Mouse (Mus musculus) hindbrain, embryonic 12.5 days (tissue): Measurements from ENCODE around the gene Abr. TPM values are rescaled to one million over a fixed set of nuclear protein-coding genes. Genes with fewer than 3 reads are reported as not detected.

Experiments used
- ATAC-seq: fragments of 200-750 bp; cut with Nextera tagmentation; 2 replicates; pipeline ENCODE4 v1.8.0; 2017; ENCODE audit warnings: moderate TSS enrichment; ENCODE audit not compliant: low FRiP score
- H3K27ac ChIP-seq: fragments of 300-500 bp; sonication (generic); 2 replicates; pipeline ENCODE4 v1.5.1; 2016; ENCODE audit warnings: mild to moderate bottlenecking
- H3K27me3 ChIP-seq: fragments of 300-500 bp; sonication (generic); 2 replicates; pipeline ENCODE4 v1.6.1; 2016; ENCODE audit warnings: mild to moderate bottlenecking
- H3K36me3 ChIP-seq: fragments of 300-500 bp; sonication (generic); 2 replicates; pipeline ENCODE4 v1.6.1; 2016; ENCODE audit warnings: mild to moderate bottlenecking
- H3K4me1 ChIP-seq: fragments of 300-500 bp; sonication (generic); 2 replicates; pipeline ENCODE4 v1.6.1; 2016
- H3K4me2 ChIP-seq: fragments of 300-500 bp; sonication (generic); replicated peaks from 2 replicates; pipeline ENCODE4 v1.6.1; 2016; ENCODE audit warnings: mild to moderate bottlenecking
- H3K4me3 ChIP-seq: fragments of 300-500 bp; sonication (generic); 2 replicates; pipeline ENCODE4 v1.5.1; 2016; ENCODE audit warnings: mild to moderate bottlenecking
- H3K9ac ChIP-seq: fragments of 300-500 bp; sonication (generic); 2 replicates; pipeline ENCODE4 v1.6.1; 2016; ENCODE audit warnings: mild to moderate bottlenecking, moderate library complexity
- H3K9me3 ChIP-seq: fragments of 300-500 bp; sonication (generic); replicated peaks from 2 replicates; pipeline ENCODE4 v1.6.1; 2016; ENCODE audit warnings: mild to moderate bottlenecking
- WGBS: fragments of 180-500 bp; shearing (Covaris S2); methylation state at CpG from one replicate; pipeline ENCODE4 v1.1.7; 2016; 5-methylcytosine and 5-hydroxymethylcytosine counted together
- polyA plus RNA-seq: library from polyadenylated mRNA; unstranded; fragments of >200 nt; fragmentation: Nextera tagmentation; extraction: Ambion mirVana; gene quantifications from 2 replicates; pipeline ENCODE4 v1.2.1, GENCODE M21; 2016

Abr gene
- polyA plus RNA-seq, 1 experiment from 2014 or later = 85.3 TPM

DNA sequence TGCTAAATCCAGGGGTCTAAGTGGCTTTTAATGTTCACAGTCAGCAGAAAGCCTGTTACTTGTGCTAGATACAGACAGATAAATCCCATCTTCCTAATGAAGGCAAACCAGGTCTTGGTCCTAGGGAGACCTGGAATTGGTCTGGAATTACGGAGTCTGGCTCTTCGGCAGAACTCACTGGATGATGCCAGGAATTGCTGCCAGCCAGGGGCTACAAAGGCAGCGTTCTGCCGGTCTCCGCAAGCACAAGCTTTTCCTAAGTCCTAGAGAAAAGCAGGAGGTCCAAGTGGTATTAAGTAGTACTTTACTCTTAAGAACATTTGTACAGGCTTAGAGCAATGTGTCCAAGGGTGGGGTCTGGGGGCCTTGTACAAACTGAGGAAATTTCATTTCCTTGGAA lies 237.8 kb downstream of the Abr start:
- ATAC-seq = no peak
- Histone ChIP-seq H3K4me2 (no peak overlapping the region), H3K9me3 (no peaks in the 10 kb centered on the region), H3K9ac (no peak overlapping the region), H3K4me1 (peaks cover 40% of the 10 kb centered on the region), H3K36me3 (no peaks in the 10 kb centered on the region), H3K27me3 (no peaks in the 10 kb centered on the region), H3K27ac (0 out of 2 replicates have a peak overlapping the region, but pooled peaks have one; percentile 2), H3K4me3 (no peak overlapping the region)
- 91% methylated on average over 5 of the region's 5 CpGs for WGBS

DNA sequence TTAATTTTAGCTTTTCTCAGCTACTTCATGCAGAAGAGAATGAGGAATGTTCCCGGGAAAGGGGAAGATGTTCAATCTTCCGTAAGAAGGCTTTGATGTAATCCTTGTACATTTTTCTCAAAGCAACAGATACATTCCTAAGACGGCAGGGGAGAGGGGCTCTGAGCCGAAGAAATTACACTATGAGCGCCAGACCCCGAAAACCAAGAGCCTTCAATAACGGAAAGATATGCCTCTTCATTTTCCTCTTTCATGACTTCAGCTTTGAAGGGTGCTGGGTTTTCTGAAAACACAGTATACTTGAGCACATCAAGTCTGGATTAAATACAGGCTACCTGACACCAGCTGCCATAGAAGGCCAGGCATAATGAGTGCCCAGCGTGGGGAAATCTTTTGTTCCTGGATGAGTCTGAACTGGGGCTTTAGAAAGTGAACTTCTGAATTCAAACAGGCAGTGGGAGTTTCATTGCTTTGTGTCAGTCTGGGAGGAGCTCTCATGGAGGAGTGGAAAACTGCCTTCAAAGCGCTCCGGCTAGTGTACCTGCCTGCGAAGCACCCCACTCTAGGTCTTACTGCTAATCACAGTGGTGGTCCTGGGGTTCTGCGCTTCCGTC lies 239.3 kb downstream of the Abr start:
- Histone ChIP-seq H3K4me2 (peak overlapping the region; percentile 14; the same call in 1 of the 2 replicates), H3K4me1 (peaks cover 32% of the 10 kb centered on the region)

DNA sequence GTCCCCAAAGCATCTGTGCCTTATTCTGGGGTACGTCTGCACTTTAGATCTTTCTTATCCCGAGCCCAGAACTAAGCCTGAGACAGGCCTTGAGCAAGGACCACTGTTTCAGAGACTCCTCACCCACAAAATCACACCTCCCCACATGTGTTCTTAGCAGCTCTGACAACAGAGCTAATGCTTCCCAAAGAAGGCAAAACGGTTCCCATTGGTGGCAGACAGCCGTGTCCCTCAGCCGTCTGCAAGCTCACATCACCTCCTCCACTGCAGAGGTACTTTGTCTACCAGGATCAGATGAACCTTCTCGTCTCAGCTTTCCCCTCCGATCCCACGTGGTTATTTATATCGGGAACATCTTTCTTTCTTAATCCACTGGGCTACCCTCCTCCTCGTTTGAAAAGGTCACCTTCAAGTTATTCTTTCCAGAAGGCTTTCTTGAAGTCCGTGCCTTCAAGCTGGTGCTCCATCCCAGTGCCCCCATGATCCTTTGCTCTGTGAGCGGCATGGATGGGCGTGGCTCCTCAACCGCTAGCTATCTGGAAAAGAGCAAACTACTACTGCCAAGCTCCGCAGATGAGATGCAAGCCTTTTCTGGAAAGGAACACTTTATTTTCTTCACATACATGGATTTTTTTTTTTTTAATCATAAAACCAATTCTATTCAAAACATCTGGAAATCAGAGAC lies 240.8 kb downstream of the Abr start:
- Histone ChIP-seq H3K9me3 (no peaks in the 10 kb centered on the region), H3K4me2 (no peak overlapping the region), H3K27ac (no peak overlapping the region), H3K4me3 (no peak overlapping the region), H3K4me1 (peaks cover 34% of the 10 kb centered on the region), H3K9ac (no peak overlapping the region), H3K27me3 (no peaks in the 10 kb centered on the region), H3K36me3 (no peaks in the 10 kb centered on the region)
- 87% methylated on average over 15 of the region's 15 CpGs for WGBS
- ATAC-seq = no peak

More for the DNA sequence above, 239.3 kb downstream of the Abr start:
- Histone ChIP-seq H3K4me3 (no peak overlapping the region), H3K9ac (no peak overlapping the region), H3K36me3 (no peaks in the 10 kb centered on the region), H3K27ac (peak overlapping the region; percentile 64), H3K27me3 (no peaks in the 10 kb centered on the region), H3K9me3 (no peaks in the 10 kb centered on the region)
- ATAC-seq = no peak
- WGBS = 24% methylated on average over 13 of the region's 13 CpGs

DNA sequence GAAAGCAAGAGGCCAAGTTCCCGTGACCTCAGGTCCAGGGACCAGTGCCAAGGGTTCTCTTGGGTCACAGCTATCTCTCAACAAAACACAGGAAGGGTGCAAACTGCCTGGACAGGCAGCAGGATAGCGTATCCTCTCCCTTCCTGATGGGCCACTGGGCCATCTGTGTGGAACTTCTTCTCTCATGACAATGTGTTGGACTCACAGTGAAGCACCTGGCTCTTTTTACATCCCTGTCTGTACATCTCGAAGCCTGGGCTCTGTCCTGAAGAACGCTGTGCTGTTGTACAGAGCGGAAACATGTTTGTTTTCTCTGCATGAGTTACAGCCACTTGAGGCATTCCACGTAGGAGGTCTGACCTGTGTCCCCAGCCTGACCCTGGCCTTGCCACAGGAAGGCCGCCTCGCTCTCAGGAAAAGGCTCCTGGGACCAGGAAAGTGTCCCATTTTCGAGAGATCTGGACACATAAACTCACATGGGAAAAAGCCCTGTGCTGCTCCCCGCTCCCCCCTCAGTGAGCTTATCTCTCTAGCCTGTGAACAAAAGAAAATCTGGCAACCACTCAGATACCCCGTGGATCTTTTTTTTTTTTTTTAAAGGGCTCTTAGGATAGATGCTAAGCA lies 242.1 kb downstream of the Abr start:
- 38% methylated on average over 11 of the region's 11 CpGs for WGBS
- Histone ChIP-seq H3K4me3 (no peak overlapping the region), H3K36me3 (no peaks in the 10 kb centered on the region), H3K27me3 (no peaks in the 10 kb centered on the region), H3K27ac (no peak overlapping the region), H3K4me2 (no peak overlapping the region), H3K4me1 (peaks cover 35% of the 10 kb centered on the region), H3K9ac (no peak overlapping the region), H3K9me3 (no peaks in the 10 kb centered on the region)
- no peak for ATAC-seq

DNA sequence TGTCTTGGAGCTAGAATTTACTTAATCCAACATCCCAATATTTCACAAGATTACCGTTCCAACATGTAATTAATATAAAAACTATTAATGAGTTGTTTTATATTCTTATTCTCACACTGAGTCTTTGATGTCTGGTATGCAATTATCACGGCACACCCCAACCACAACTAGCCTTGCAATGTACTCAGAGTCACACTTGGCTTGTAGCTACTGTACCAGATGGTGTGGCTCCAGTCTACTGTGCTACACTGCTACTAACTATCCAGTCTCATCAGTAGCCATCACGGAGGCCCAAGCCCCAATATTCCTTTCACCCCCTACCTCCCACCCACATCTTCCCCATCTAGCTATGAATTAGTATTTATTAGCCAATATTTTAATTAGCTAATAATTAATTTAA lies 245.7 kb downstream of the Abr start:
- WGBS = 88% methylated on average over 3 of the region's 3 CpGs
- no peak overlapping the region for H3K27ac ChIP-seq
- H3K27me3 ChIP-seq = no peaks in the 10 kb centered on the region
- no peak overlapping the region for H3K9ac ChIP-seq
- no peak overlapping the region for H3K4me3 ChIP-seq
- H3K4me2 ChIP-seq = no peak overlapping the region
- H3K36me3 ChIP-seq = no peaks in the 10 kb centered on the region
- H3K4me1 ChIP-seq = peaks cover 48% of the 10 kb centered on the region
- no peak for ATAC-seq
- H3K9me3 ChIP-seq = no peaks in the 10 kb centered on the region

DNA sequence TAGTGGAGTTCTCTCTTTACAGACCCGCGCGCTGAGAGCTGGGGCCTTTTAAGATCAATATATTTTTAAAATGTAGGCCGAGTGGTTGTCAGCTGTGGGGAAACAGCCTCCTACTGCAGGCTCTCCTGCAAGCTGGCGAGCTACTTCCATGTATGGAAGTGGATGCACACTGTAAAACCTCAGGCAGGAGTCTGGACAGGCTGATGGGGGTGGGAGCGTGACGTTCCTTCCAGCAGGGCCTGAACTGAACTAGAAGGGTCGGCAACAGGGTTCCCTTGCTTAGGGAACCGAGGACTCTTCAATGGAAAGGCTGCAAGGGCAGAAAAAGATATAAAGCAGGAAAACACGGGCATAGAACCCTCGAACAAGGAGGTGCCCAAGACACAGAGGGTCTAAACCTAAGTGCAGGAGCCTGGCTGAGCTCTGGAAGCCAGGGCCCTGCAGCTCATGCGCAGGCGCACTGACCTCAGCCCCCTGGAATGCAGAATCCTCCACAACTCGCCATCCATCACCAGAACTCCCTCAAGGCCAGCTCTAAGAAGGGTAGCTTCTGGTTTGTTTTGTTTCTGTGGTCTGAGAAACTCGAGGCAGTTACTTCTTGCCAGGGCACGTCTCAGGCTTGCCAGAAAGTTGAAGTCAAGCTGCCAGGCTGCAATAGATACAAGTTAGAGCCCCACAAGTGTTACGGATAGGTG lies 247.5 kb downstream of the Abr start:
- Histone ChIP-seq H3K27ac (peak overlapping the region; percentile 37), H3K4me1 (peaks cover 46% of the 10 kb centered on the region), H3K36me3 (no peaks in the 10 kb centered on the region), H3K27me3 (no peaks in the 10 kb centered on the region), H3K9me3 (no peaks in the 10 kb centered on the region), H3K9ac (no peak overlapping the region), H3K4me2 (no peak overlapping the region), H3K4me3 (no peak overlapping the region)
- no peak for ATAC-seq
- 59% methylated on average over 17 of the region's 17 CpGs for WGBS

DNA sequence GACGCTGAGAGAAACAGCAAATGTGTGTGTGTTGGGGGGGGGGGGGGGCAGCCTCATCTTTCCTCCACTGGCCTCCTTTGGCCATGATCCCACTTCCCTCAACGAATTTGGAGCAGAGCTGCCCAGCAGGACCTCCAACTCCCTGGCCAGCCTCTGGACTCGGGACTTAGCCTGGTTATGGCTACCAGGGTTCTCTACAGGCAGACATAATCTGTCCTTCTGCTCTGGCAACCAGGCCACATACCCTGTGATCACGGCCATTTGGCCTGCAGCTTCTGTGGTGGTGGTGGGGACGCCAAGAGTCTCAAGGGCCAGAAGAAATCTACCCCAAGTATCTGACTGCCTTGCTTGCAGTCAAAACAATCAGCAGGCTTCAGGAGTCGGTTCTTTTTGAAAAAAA lies 249.6 kb downstream of the Abr start:
- no peaks in the 10 kb centered on the region for H3K27me3 ChIP-seq
- H3K4me2 ChIP-seq = no peak overlapping the region
- H3K9me3 ChIP-seq = no peaks in the 10 kb centered on the region
- peaks cover 46% of the 10 kb centered on the region for H3K4me1 ChIP-seq
- no peak overlapping the region for H3K27ac ChIP-seq
- no peak overlapping the region for H3K9ac ChIP-seq
- ATAC-seq = no peak
- H3K4me3 ChIP-seq = no peak overlapping the region
- 52% methylated on average over 6 of the region's 6 CpGs for WGBS
- H3K36me3 ChIP-seq = no peaks in the 10 kb centered on the region

DNA sequence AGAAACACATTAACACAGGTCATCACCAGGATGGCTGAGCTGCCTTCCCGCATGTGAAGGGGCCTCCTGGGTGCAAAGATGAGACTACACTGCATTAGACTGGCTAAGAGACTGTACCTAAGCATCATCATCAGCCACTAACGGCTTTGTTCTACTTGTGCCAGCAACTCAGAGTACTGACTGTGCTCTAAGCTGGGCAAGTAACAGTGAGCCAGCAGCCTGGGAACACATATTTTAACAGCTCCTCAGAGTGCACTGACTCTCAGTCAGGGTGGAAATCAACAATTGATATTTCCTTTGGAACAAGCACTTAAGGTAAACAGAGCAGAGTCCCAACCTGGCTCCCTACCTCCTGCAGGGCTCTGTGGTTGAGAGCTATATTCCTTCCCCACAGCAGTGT lies 250.0 kb downstream of the Abr start:
- no peaks in the 10 kb centered on the region for H3K9me3 ChIP-seq
- no peaks in the 10 kb centered on the region for H3K27me3 ChIP-seq
- no peak overlapping the region for H3K9ac ChIP-seq
- ATAC-seq = no peak
- no peaks in the 10 kb centered on the region for H3K36me3 ChIP-seq
- no peak overlapping the region for H3K4me3 ChIP-seq
- WGBS = 83% methylated on average over 2 of the region's 2 CpGs
- no peak overlapping the region for H3K4me2 ChIP-seq
- no peak overlapping the region for H3K27ac ChIP-seq
- H3K4me1 ChIP-seq = peaks cover 44% of the 10 kb centered on the region

DNA sequence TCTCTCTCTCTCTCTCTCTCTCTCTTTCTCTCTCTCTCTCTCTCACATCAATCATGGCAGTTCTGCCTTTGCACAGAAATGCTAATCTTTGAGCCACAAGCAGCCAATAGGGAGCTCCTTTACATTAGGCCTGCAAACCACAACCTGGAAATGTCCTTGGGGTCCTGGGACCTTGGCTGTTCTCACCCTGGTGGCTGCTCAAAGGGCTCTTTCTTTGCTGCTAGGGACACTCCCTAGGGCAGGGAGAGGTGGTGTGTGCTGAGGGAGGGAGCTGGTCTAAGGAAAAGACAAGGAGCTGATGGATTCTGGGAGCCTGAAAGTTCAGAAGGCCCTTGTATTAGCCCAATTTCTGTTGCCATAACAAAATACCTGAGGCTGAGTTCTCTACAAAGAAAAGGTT lies 251.6 kb downstream of the Abr start:
- Histone ChIP-seq H3K36me3 (no peaks in the 10 kb centered on the region), H3K4me2 (no peak overlapping the region), H3K9me3 (no peaks in the 10 kb centered on the region), H3K9ac (no peak overlapping the region), H3K27ac (no peak overlapping the region), H3K27me3 (no peaks in the 10 kb centered on the region), H3K4me1 (peaks cover 38% of the 10 kb centered on the region), H3K4me3 (no peak overlapping the region)
- ATAC-seq = no peak

Other genes with a start within 250 kb of the Abr start
- gene Nxn, start 223.2 kb downstream of the Abr start, polyA plus RNA-seq = 54.3 and 57.3 TPM in 2 replicates
- gene Timm22, start 215.4 kb downstream of the Abr start, polyA plus RNA-seq = 111 and 113 TPM in 2 replicates
- 0.18 and 0.44 TPM in 2 replicates for gene Bhlha9, start 50.2 kb upstream of the Abr start, polyA plus RNA-seq
- 0.10 and 0.40 TPM in 2 replicates for gene Trarg1, start 57.5 kb upstream of the Abr start, polyA plus RNA-seq
- 29.5 and 30.4 TPM in 2 replicates for gene Gosr1, start 141.3 kb upstream of the Abr start, polyA plus RNA-seq
- gene Cpd, start 224.7 kb upstream of the Abr start, polyA plus RNA-seq = 15.4 and 15.6 TPM in 2 replicates